Mouse (Mus musculus) myocyte (in vitro differentiated cells): ENCODE results near the gene Phactr4.

Experiments
- CEBPB ChIP-seq: IDR thresholded peaks from 2 replicates; pipeline ENCODE4 v1.6.1; 2011; ENCODE audit warnings: mild to moderate bottlenecking, moderate library complexity; ENCODE audit not compliant: poor library complexity, insufficient read depth, severe bottlenecking
- MAX ChIP-seq: IDR thresholded peaks from one replicate; pipeline ENCODE4 v1.6.1; 2011; ENCODE audit warnings: low read depth, mild to moderate bottlenecking, control low read depth
- MYOD1 ChIP-seq, 3 experiments: IDR thresholded peaks; one replicate each; pipeline ENCODE4 v1.6.1; 2011; ENCODE audit warnings: control low read depth in 2 of 3, low read depth in 2 of 3, mild to moderate bottlenecking in 2 of 3, moderate library complexity in 1 of 3; ENCODE audit not compliant: insufficient read length in 2 of 3, control insufficient read depth in 1 of 3
- MYOG ChIP-seq, 3 experiments: IDR thresholded peaks; one replicate each; pipeline ENCODE4 v1.6.1; 2011; ENCODE audit warnings: control low read depth in 2 of 3, low read depth in 2 of 3, mild to moderate bottlenecking in 2 of 3; ENCODE audit not compliant: insufficient read length in 2 of 3, control insufficient read depth in 1 of 3, insufficient read depth in 1 of 3
- POLR2A ChIP-seq: IDR thresholded peaks from one replicate; pipeline ENCODE4 v1.6.1; 2011; ENCODE audit warnings: low read depth, mild to moderate bottlenecking, control low read depth, moderate library complexity; ENCODE audit not compliant: insufficient read length
- POLR2AphosphoS2 ChIP-seq: IDR thresholded peaks from one replicate; pipeline ENCODE4 v1.6.1; 2011; ENCODE audit warnings: low read depth, control low read depth; ENCODE audit not compliant: insufficient read length
- REST ChIP-seq: IDR thresholded peaks from one replicate; pipeline ENCODE4 v1.6.1; 2011; ENCODE audit warnings: mild to moderate bottlenecking, control low read depth, moderate library complexity; ENCODE audit not compliant: insufficient read depth, insufficient read length
- SRF ChIP-seq: IDR thresholded peaks from one replicate; pipeline ENCODE4 v1.6.1; 2011; ENCODE audit warnings: low read depth; ENCODE audit not compliant: control insufficient read depth, insufficient read length
- TCF12 ChIP-seq: IDR thresholded peaks from one replicate; pipeline ENCODE4 v1.6.1; 2011; ENCODE audit warnings: mild to moderate bottlenecking, control low read depth; ENCODE audit not compliant: poor library complexity, insufficient read depth, severe bottlenecking
- USF1 ChIP-seq: IDR thresholded peaks from one replicate; pipeline ENCODE4 v1.6.1; 2011; ENCODE audit warnings: low read depth, mild to moderate bottlenecking, control low read depth, moderate library complexity

- TF ChIP-seq POLR2A: no peak
- TF ChIP-seq POLR2AphosphoS2: no peak
- TF ChIP-seq MYOD1 (IDR thresholded peaks at IDR 0.05; ENCODE audit: control insufficient read depth in 1 of 3, insufficient read length in 2 of 3, low read depth in 2 of 3): no peak
- no peak for TF ChIP-seq USF1
- no peak for TF ChIP-seq TCF12
- no peak for TF ChIP-seq CEBPB
- TF ChIP-seq MAX: no peak
- no peak for TF ChIP-seq MYOG (IDR thresholded peaks at IDR 0.05; ENCODE audit: control insufficient read depth in 1 of 3, insufficient read depth in 1 of 3, insufficient read length in 2 of 3, low read depth in 2 of 3)
- no peak for TF ChIP-seq REST
- TF ChIP-seq SRF: no peak
Measured at GRCm38 (mm10) chr4:132346661-132347060, 75.6 kb downstream of the Phactr4 start.
